Mouse (Mus musculus): Measurements from ENCODE around the gene Gsdma. TPM values are rescaled to one million over a fixed set of nuclear protein-coding genes. Genes with fewer than 3 reads are reported as not detected.

The Gsdma gene
- not detected for total RNA-seq (2023)

DNA sequence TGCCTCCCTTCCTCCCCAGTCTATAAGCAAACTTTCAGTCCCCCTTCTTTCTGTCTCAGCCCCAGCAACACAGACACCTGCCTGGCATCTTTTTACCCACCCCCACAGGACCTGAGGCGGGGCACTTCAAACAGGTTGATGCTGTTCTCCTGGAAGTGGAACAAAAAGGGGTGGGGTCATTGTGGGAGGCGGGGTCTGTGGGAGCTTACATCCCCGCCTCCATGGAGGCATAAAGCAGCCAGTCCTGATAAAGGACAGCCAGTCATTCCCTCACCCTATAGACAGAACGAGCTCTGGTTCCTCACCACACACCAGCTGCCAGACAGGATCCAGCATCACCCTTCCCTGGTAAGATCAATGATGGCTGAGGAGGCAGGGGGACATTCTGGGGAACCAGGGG is at the start of gene Gsdma:
Gsdma (plus strand) TSS at position 261 of the 400 bp plus-strand sequence.

DNA sequence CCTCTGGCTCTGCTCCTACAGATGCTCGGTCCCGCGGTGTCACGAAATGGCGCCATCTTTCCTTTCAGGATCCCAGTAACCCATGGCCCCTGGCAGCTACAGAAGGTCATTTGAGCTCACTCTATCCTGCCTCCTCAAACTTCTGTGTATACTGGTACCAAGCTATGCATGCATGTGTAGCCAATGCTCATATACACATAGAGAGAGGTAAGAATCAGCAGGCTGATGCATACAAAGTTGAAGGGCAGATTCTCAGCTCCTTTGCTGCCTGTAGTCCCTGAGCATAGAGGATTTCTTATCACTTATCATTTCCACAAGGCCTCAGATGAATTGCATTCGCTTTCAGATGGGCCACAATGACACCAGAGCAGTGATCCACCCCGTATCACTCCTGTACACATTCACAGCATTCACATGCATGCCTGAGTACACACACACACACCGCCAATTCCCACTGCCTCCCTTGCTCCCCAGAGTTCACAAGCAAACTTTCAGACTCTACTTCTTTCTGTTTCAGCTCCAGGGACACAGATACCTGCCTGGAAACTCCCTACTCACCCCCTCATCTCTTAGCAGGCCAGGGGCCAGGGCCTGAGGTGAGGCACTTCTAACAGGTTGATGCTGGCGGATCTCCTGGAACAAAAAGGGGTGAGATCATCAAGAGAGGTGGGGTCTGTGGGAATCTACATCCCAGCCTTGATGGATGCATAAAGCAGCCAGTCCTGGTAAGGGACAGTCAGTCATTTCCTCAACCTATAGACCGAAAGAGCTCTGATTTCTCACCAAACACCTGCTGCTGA is 38.3 kb upstream of the Gsdma start, which contains the start of the genes Gm12355 and Gsdma3:
Gm12355 (minus strand) TSS at position 51 of the 800 bp plus-strand sequence.
Gsdma3 (plus strand) TSS at position 750 of the 800 bp plus-strand sequence.

DNA sequence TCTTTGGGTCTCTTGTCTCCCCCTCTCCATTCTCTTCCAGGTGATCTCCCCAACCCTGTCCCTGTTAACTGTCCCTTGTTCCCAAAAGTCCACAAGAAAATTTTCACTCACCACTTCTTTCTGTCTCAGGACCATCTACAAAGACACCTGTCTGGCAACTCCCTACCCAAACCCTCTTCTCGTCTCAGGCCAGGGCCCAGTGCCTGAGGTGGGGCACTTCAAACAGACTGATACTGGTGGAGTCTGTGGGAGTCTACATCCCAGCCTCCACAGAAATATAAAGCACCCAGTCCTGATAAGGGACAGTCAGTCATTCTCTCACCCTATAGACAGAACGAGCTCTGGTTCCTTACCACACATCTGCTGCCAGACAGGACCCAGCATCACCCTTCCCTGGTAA is 17.7 kb upstream of the Gsdma start, which contains the start of gene Gsdma2:
Gsdma2 (plus strand) TSS at position 301 of the 400 bp plus-strand sequence.

DNA sequence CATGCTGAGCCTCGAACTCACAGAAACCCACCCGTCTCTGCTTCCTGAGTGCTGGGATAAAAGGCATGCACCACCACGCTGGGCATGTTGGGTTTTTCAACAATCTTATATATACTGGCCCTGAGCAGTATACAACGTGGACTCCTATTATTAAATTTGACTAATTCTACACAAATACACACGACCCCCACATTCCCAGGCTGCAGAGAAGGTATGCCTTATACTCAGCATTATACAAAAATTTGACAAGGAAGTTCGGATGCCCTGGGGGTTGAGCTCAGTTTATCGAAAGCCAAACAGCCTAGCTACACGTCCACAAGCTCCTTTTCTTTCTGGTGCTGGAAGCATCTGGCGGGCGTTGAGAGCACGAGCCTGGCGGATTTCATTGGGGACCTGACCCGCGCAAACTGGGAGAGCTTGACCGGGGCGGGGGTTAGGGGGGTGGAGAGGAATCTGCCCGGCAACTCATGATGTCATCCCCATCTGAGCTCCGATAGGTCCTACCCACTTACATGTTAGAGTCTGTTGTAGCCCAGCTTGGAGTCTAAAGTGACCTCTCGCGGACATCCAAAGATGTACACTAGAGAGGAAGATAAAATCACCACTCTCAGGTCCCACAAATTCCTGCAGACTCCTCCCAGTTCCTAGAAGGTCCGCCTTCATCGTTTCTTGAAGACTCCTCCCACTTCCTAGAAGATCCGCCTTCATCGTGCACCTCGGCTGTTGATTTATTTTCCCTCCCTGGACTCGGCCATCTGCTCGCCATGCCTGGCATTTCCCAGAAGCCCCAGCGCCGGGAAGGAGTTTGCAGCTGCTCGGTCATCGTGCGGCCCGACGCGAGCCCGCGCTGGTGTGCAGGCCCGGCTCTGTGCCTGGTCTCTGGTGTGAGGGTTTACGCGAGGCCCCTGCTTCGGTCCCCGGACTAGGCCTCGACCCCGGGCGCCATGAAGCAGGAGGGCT is 17.9 kb downstream of the Gsdma start, which contains the start of gene Psmd3:
Psmd3 (plus strand) TSS at position 769 of the 960 bp plus-strand sequence.

DNA sequence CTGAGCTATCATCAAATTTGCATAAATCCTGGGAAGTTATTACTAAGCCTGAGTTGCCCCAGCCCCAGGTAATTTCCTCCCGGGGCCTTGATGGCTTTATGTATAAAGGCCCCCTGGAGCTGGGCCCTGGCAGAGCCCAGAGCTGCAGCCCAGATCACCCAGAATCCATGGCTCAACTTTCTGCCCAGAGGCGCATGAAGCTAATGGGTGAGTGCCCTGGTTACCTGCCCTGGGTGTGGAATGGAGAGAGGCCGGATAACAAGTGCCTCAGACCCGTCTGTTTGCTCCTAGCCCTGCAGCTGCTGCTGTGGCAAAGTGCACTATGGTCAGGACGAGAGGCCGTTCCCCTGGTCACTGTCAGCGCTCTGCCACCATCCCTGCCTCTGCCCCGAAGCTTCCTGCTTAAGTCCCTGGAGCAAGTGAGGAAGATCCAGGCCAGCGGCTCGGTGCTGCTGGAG is 37.1 kb downstream of the Gsdma start, which contains the start of gene Csf3:
Csf3 (plus strand) TSS at position 51 of the 458 bp plus-strand sequence.

Other genes with a start within 250 kb of the Gsdma start
- gene Mien1, start 225.4 kb upstream of the Gsdma start, total RNA-seq (2023): 43.0 TPM
- 0.31 TPM for gene Grb7, start 218.0 kb upstream of the Gsdma start, total RNA-seq (2023)
- 178 TPM for gene Ikzf3, start 118.3 kb upstream of the Gsdma start, total RNA-seq (2023)
- gene Zpbp2, start 113.3 kb upstream of the Gsdma start, total RNA-seq (2023): 3.7 TPM
- 20.5 TPM for gene Ormdl3, start 77.0 kb upstream of the Gsdma start, total RNA-seq (2023)
- not detected for gene Lrrc3c, start 66.1 kb upstream of the Gsdma start, total RNA-seq (2023)
- gene Gm12355, start 38.7 kb upstream of the Gsdma start, total RNA-seq (2023): 28.9 TPM
- gene Gsdma3, start 38.0 kb upstream of the Gsdma start, total RNA-seq (2023): not detected
- not detected for gene Gsdma2, start 17.6 kb upstream of the Gsdma start, total RNA-seq (2023)
- 74.1 TPM for gene Psmd3, start 18.2 kb downstream of the Gsdma start, total RNA-seq (2023)
- not detected for gene Csf3, start 36.9 kb downstream of the Gsdma start, total RNA-seq (2023)
- 67.4 TPM for gene Med24, start 65.1 kb downstream of the Gsdma start, total RNA-seq (2023)
- 48.1 TPM for gene Thra, start 76.3 kb downstream of the Gsdma start, total RNA-seq (2023)
- gene Nr1d1, start 111.0 kb downstream of the Gsdma start, total RNA-seq (2023): 4.7 TPM
- 99.1 TPM for gene Msl1, start 131.2 kb downstream of the Gsdma start, total RNA-seq (2023)
- gene Casc3, start 140.6 kb downstream of the Gsdma start, total RNA-seq (2023): 96.9 TPM
- 0.77 TPM for gene Rapgefl1, start 172.4 kb downstream of the Gsdma start, total RNA-seq (2023)
- 45.4 TPM for gene Wipf2, start 199.3 kb downstream of the Gsdma start, total RNA-seq (2023)
- 1.2 TPM for gene Cdc6, start 243.4 kb downstream of the Gsdma start, total RNA-seq (2023)